Mouse (Mus musculus) inflammation-experienced regulatory T-cells, adult 6 months (primary cell): ENCODE measurements around the gene Vmn2r116. TPM values are rescaled to one million over a fixed set of nuclear protein-coding genes. Genes with fewer than 3 reads are reported as not detected.
"Not testable (repeated sequence)": the region's sequence is repeated elsewhere in the genome, so short reads cannot be mapped to it uniquely, and the experiment has no call there.

Experiments
- ATAC-seq: one replicate; pipeline ENCODE4 v1.8.0; 2017
- polyA plus RNA-seq, 3 experiments: library from polyadenylated mRNA; unstranded; fragments of 100-300 nt; shearing (Covaris generic); gene quantifications; one replicate each; pipeline ENCODE4 v1.2.1; 2017

Vmn2r116 gene
- polyA plus RNA-seq: not detected

DNA sequence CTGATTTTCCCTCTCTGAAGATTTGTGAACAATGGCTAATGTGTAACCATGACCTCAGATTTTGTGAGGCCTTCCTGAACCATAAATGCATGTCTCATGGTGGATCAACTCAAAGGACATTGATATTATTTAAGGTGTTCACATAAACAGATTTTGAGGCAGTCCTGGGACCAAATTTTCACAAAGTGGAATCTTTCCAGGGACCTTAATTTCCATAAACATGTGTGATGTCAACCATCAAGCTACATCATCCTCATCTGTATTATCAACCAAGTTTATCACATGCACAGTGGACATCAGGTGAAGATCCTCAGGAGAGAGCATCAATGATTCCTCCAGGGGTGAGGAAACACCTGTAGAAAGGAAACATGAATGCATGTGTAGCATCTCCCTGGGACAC is at the start of gene Vmn2r116:
Vmn2r116 (plus strand) TSS at position 301 of the 400 bp plus-strand sequence.
- ATAC-seq: not testable (repeated sequence)

DNA sequence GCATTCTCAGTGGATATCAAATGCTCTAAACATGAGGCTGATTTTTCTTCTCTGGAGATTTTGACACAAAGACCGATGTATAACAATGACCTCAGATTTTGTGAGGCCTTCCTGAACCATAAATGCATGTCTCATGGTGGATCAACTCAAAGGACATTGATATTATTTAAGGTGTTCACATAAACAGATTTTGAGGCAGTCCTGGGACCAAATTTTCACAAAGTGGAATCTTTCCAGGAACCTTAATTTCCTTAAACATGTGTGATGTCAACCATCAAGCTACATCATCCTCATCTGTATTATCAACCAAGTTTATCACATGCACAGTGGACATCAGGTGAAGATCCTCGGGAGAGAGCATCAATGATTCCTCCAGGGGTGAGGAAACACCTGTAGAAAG is 41.0 kb upstream of the Vmn2r116 start, which contains the start of gene Vmn2r115:
Vmn2r115 (plus strand) TSS at position 301 of the 400 bp plus-strand sequence.
- not testable (repeated sequence) for ATAC-seq

DNA sequence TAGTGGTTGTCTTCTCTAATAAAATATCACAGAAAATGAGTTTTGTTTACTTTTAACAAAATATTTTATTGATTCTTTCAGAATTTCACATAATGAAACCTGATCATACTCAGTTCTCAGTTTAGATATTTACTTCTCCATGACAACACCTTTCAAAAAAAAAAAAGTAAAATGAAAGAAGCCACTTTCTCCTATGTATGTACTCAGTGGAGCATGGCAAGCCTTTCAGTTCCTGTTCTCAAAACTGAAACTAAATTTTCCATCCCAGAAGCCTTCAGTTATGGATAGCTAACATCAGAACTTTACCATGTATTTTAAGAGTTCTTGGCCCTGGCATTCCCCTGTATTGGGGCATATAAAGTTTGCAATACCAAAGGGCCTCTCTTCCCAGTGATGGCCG is 32.8 kb upstream of the Vmn2r116 start:
- no peak for ATAC-seq

DNA sequence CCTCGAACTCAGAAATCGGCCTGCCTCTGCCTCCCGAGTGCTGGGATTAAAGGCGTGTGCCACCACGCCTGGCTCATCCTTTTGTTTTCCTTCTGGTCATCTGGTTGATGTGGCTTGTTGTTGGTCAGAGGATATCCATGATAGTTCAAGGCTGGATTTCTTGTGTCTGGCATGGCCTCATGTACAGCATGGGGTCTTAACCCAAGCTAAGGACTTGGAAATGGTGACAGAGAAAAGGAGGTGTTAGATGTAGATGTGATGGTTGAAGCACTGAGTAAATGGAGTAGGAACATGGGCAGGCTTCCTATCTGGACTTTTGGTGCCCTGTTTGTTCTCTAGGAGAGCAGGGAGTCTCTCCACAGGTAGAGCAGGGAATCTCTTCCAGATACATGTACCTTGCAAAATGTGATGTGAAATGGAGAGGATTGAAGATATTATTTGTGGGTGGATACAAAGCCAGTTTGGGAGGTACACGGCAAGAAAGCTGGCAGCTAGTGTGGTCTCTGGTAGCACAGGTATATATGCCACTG is 48.8 kb downstream of the Vmn2r116 start:
- ATAC-seq: no peak

Other genes starting within 250 kb of the Vmn2r116 start
- 10 to 100 TPM in 1 of 3 experiments, 1 to 10 TPM in 2; 8.7 to 20.3 (median 9.2) TPM for gene Zfp40, start 191.4 kb upstream of the Vmn2r116 start, polyA plus RNA-seq
- under 1 TPM in 2 of 3 experiments, not detected in 1; 0.09 to 0.15 TPM for gene Vmn2r114, start 72.1 kb upstream of the Vmn2r116 start, polyA plus RNA-seq
- gene Vmn2r115, start 40.9 kb upstream of the Vmn2r116 start, polyA plus RNA-seq: not detected
- not detected for gene Vmn2r117, start 95.1 kb downstream of the Vmn2r116 start, polyA plus RNA-seq
- 1 to 10 TPM; 4.0 to 5.5 (median 4.8) TPM for gene Zfp213, start 179.6 kb downstream of the Vmn2r116 start, polyA plus RNA-seq
- gene Zfp13, start 214.9 kb downstream of the Vmn2r116 start, polyA plus RNA-seq: under 1 TPM in 1 of 3 experiments, not detected in 2; 0.71 TPM
- 1 to 10 TPM in 2 of 3 experiments, under 1 TPM in 1; 0.73 to 3.1 (median 1.2) TPM for gene Zscan10, start 216.3 kb downstream of the Vmn2r116 start, polyA plus RNA-seq